Mouse (Mus musculus): Measurements from ENCODE around the gene Gm19345.

The Gm19345 gene

DNA sequence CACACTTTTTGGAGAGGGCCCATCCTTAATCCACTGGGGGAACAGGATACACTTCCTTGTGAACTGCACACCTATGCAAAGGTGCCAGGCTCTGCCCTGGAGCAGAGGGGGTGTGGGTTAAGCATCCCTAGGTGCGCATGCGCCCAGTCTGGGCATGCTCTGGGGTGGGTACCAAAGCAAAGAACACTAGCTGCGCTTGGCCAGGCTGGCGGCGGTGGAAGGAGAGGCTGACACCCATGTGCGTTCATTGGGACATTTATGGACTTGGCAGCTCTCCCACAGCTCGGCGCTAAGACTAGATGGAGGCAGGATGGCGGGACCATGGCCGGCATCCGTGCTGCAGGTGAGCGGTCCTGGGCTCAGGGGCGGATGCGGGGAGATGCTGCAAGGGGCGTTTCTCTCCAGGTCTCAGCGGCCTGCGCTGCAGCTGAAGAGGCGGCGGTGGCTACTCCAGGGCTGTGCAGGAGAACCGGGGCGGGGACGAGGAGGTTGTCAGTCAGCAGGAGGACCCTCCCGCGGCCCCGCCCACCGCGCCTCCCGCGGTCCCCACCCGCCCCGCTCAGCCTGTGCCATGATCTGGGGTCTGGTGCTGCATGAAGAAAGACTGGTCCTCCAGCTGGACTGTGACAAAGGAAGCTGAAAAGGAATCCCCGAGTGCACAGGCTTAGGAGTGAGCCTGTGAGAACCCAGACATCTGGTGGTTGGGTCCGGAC is at the start of gene Gm19345:
Gene Gm19345 (plus strand): TSS at position 146 of the 713 bp plus-strand sequence.
- no peak for DNase-seq (ENCODE audit: low spot score)

GRCm38 (mm10) chr7:19802995-19803394 is 48.8 kb upstream of the Gm19345 start:
- DNase-seq (ENCODE audit: low spot score): peak; percentile 26

- DNase-seq (ENCODE audit: low spot score): no peak
These were observed 45.3 kb upstream of the Gm19345 start for GRCm38 (mm10) chr7:19806356-19806969.

- no peak for DNase-seq (ENCODE audit: low spot score)
These were observed 42.4 kb upstream of the Gm19345 start for GRCm38 (mm10) chr7:19809369-19809768.

DNA sequence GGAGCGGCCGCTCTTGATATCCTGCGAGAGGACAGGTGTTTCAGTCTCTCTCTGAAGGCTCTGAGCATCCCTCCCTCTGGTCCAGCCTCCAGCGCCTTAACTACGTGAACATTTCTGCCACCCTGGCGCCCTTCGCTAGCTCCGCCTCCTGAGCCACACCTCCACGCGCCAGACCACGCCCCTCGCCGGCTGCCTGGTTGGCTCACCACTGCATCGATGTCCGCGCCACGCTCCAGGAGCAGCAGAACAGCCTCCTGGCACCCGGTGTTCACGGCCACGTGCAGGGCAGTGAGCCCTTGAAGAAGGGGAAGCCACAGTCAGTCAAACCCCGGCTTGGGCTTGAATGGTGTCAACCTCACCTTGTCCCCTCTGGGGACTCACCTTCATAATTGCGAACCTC is 40.7 kb upstream of the Gm19345 start:
- no peak for DNase-seq (ENCODE audit: low spot score)

GRCm38 (mm10) chr7:19813161-19813560 is 38.6 kb upstream of the Gm19345 start:
- no peak for DNase-seq (ENCODE audit: low spot score)

GRCm38 (mm10) chr7:19813579-19814122 is 38.2 kb upstream of the Gm19345 start:
- DNase-seq (ENCODE audit: low spot score): no peak

DNA sequence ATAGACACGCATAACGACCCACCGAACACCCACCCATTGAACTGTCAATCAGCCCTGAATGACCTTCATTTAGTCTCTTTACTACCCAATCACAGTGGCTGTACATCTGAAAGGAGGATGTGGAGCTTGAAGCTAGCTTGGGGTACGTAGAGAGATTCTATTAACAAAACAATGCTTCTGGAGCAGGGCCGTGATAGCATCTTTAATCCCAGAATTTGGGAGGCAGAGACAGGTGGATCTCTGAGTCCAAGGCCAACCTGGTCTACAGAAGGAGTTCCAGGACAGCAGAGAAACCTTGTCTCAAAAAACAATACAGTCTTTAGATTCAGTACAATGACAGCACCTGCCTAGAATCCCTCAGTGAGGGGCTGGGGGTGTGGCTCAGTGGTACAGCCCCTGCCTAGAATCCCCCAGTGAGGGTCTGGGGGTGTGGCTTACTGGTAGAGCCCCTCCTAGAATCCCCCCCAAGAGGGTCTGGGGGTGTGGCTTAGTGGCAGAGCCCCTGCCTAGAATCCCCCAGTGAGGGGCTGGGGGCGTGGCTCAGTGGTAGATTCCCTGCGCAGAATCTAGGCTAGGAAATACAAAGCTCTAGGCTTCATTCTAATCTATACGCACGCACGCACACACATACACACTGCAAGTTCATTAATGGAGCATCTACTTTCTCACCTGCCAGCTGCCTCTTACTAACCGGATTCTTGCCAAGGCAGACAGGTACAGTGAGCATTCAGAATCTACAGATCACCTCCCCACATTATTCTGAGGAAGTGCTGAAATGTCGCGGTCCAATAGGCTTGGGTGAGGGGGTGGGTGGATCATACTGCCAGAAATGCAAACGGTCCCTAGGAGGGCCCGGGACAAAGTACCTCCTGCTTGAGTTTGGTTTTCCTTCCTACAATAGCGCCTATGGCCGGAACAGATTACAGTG is 36.2 kb upstream of the Gm19345 start:
- no peak for DNase-seq (ENCODE audit: low spot score)

DNA sequence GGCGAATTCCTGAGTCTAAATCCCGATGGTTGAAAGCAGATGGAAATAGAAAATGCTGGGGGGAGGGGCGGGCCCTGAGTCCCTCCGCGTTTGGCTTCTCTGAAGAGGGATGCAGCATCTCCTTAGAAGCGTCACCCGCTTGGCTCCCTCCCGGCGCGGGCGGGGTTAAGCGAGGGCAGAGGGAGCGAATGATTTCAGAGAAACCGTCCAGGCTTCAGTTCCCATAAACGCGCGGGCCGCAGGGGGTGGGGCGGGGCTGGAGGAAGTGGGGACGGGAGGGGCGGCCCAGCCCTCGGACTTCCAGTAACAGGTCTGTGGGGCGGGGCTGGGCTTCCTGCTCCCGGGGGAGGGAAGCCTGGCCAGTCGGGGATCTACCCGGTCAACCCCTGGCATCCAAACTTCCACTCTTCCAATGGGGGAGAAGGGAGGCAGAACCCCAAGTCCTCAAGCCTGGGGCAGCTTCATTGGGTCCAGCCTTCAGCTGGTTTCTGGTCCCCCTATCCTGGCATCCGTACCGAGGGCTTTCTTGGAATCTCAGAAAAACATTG is 35.5 kb upstream of the Gm19345 start:
- peak; percentile 73 for DNase-seq (ENCODE audit: low spot score)

GRCm38 (mm10) chr7:19817382-19818105 is 34.3 kb upstream of the Gm19345 start:
- peak; percentile 41 for DNase-seq (ENCODE audit: low spot score)

DNA sequence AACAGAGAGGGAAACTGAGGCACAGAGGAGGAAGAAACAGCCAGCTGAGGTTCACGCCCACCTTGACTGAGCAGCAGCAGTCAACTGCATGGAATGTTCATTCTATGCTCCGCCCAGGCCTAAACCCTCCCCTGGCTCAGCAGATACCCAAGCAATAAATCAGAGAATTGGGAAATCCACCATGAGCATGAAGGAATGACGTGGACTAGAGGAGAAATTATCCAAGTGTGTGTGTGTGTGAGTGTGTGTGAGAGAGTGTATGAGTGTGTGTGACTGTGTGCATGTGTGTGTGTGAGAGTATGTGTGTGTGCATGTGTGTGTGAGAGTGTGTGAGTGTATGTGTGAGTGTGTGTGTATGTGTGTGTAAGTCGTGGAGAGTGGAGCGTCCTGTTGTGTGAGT is 33.4 kb upstream of the Gm19345 start:
- no peak for DNase-seq (ENCODE audit: low spot score)

DNA sequence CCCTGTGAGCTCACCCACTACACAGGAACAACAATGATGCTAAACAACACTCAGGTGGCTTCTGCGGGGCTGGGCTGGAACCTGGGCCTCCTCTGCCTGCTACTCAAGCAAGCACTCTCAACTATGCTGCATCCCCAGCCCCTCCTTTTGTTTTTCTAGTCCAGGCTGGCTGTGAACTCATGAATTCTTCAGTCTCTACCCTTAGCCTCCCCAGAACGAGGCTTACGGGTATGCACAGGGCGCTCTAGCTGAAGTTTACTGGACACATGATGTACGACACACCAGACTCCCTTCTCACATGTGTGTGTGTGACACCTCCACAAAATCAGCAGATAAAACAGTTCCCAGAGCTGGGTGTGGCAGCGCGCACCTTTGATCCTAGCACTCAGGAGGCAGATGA is 32.9 kb upstream of the Gm19345 start:
- no peak for DNase-seq (ENCODE audit: low spot score)

GRCm38 (mm10) chr7:19820347-19821048 is 31.3 kb upstream of the Gm19345 start:
- DNase-seq (ENCODE audit: low spot score): no peak

GRCm38 (mm10) chr7:19821633-19822032 is 30.2 kb upstream of the Gm19345 start:
- no peak for DNase-seq (ENCODE audit: low spot score)

- DNase-seq (ENCODE audit: low spot score): no peak
These were observed 29.6 kb upstream of the Gm19345 start for GRCm38 (mm10) chr7:19822193-19822592.

- no peak for DNase-seq (ENCODE audit: low spot score)
These were observed 29.2 kb upstream of the Gm19345 start, which contains the start of gene Bcl3 for GRCm38 (mm10) chr7:19822604-19823058. Gene Bcl3 (minus strand): TSS chr7:19822770.

DNA sequence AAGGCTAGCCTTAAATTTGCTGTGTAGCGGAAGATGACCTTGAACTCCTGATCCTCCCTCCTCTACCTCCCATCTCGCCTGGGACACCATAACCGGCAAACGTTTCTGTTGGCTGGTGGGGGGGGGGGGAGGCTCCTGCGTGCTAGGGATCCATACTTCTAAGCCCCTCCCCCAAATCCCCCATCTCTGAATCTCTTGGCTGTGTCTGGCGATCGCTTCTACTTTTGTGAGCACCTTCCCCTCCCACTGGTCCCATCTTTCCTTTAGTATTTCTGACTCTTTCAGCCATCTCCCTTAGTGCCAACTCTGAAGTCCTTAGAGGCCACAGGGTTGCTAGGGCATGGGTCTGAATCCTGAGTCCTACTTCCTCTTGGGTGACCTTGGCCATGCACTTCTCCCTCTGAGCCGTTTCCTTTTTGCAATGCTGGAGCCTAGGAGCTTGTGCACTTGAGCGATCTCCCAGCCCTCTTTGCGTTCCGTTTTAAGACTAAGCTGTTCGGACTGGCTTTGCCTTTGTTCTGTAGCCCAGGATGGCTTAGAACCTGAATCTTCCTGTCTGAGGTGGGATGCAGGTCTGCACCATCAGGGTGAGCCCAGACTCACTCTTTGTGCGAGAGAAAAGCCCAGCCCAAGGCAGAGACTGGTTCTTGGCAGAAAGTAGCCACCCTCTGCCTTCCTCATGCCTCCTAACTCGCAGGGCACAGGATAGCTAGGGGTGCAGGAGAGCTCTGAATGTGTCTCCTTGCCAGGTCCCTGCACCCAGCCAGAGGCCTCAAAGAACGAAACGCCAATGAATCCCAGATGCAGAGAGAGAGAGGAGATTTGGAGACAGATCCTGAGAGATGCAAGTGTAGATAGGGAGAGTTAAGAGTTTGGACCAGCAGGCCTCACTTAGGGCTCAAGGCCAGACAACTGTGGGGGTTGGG is 28.3 kb upstream of the Gm19345 start:
- peak; percentile 30 for DNase-seq (ENCODE audit: low spot score)

GRCm38 (mm10) chr7:19824182-19824973 is 27.4 kb upstream of the Gm19345 start:
- peak; percentile 74 for DNase-seq (ENCODE audit: low spot score)

DNA sequence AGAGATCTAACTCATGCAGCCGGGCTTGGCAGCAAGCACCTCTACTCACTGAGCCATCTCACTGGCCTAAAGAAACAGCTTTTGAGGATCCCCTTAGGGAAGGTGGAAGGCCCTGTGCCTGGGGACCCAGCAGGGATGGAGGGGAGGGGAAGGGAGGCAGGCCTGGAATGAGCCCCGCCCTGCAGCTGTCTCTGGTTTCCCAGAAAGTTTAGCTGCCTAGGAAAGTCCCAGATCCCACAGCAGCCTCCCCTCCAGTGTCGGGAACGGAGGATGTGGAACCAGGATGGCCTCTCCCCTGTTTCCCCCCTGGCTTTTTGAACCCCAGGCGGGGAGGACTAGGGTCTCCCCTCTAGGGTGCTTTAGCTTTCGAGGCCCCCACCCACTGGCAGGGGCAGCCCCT is 25.0 kb upstream of the Gm19345 start:
- DNase-seq (ENCODE audit: low spot score): no peak

Measured in MN1 (cell line).